Mouse (Mus musculus): ENCODE results near the gene Scyl1. TPM values are rescaled to one million over a fixed set of nuclear protein-coding genes. Genes with fewer than 3 reads are reported as not detected.

The Scyl1 gene
- total and polyA plus RNA-seq, 2 experiments: 28.9 to 46.6 TPM

GRCm38 (mm10) chr19:5721233-5721632 lies 50.0 kb downstream of the Scyl1 start:
- Histone ChIP-seq H3K79me2 (ENCODE audit: control insufficient read depth, insufficient read depth, low read length) (no peaks in the 10 kb centered on the region), H3K9ac (ENCODE audit: low read depth, low read length) (no peak overlapping the region), H3K4me3 (ENCODE audit: insufficient read depth, low read depth, low read length) (no peak overlapping the region), H3K36me3 (ENCODE audit: control insufficient read depth, insufficient read depth, low read length) (peaks cover 2% of the 10 kb centered on the region; the same call in 1 of the 2 replicates), H3K27me3 (ENCODE audit: control insufficient read depth, insufficient read depth, low read length) (no peaks in the 10 kb centered on the region), H3K27ac (replicated peaks; ENCODE audit: insufficient read depth, low read depth, low read length) (no peak overlapping the region), H3K4me1 (ENCODE audit: control insufficient read depth, insufficient read depth, low read length) (peaks cover 6% of the 10 kb centered on the region)
- 94% methylated on average over 6 of the region's 6 CpGs for WGBS
- TF ChIP-seq CTCF (IDR thresholded peaks at IDR 0.05; ENCODE audit: low read depth, low read length) (no peak), POLR2A (IDR thresholded peaks at IDR 0.05; ENCODE audit: extremely low read depth, insufficient read depth, low read length) (no peak)
- no peak for DNase-seq (ENCODE audit: extremely low read depth, low read depth, low spot score)

GRCm38 (mm10) chr19:5716955-5717354 lies 54.3 kb downstream of the Scyl1 start:
- DNase-seq (ENCODE audit: extremely low read depth, low read depth, low spot score): peak; percentile 40

DNA sequence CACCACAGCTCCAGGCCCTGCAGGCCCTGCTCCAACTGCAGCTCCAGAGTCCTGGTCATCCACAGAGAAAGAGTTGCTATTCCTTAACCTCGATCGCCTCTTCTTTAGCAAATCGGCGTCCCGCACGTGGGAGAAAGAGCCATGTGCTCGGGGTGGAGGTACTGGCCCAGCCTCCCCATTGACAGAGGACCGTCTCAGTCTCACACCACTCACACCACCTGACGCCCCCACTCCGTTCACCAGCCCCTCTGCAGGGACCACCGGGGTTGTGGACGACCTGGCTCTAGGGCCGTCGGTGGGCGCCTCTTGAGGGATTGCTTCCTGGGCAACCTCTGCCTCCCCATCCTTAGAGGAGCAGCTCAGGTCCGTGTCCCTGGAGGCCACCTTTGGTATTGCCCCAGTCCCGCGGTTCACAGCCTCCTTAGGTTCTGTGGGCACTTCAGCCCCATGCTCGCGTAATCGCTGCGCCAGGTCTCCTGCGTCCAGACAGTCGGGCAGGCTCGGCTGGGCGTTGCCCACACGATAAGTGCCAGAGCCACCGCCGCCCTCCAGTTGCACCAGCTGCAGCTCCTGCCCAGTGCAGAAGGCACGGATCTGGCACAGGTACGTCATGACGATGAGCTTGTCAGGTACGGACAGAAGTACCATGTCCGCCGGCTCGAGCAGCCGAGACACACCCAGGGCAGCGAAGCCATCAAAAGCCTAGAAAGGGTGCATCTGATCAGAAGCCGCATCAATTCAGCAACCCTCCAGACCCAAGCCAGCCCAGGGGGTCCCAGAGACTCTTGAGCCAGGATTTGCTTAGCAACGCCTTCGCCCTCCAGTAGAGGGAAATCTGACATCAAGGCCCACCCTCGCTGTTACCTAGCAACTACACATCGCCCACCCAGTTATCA lies 55.2 kb downstream of the Scyl1 start:
- Histone ChIP-seq H3K9ac (ENCODE audit: low read depth, low read length) (no peak overlapping the region), H3K4me1 (ENCODE audit: control insufficient read depth, insufficient read depth, low read length) (0 out of 2 replicates have a peak, but pooled peaks cover 3% of the 10 kb centered on the region), H3K36me3 (ENCODE audit: control insufficient read depth, insufficient read depth, low read length) (peaks cover 2% of the 10 kb centered on the region; the same call in 1 of the 2 replicates), H3K4me3 (ENCODE audit: insufficient read depth, low read depth, low read length) (no peak overlapping the region), H3K27me3 (ENCODE audit: control insufficient read depth, insufficient read depth, low read length) (no peaks in the 10 kb centered on the region), H3K79me2 (ENCODE audit: control insufficient read depth, insufficient read depth, low read length) (no peaks in the 10 kb centered on the region), H3K27ac (replicated peaks; ENCODE audit: insufficient read depth, low read depth, low read length) (no peak overlapping the region)
- DNase-seq (ENCODE audit: extremely low read depth, low read depth, low spot score): no peak
- 45% methylated on average over 43 of the region's 43 CpGs for WGBS
- no peak for TF ChIP-seq POLR2A (IDR thresholded peaks at IDR 0.05; ENCODE audit: extremely low read depth, insufficient read depth, low read length)
- TF ChIP-seq CTCF (IDR thresholded peaks at IDR 0.05; ENCODE audit: low read depth, low read length): peak; percentile 29; the same call in 1 of the 2 replicates

More at GRCm38 (mm10) chr19:5716955-5717354, 54.3 kb downstream of the Scyl1 start:
- TF ChIP-seq POLR2A (IDR thresholded peaks at IDR 0.05; ENCODE audit: extremely low read depth, insufficient read depth, low read length) (no peak), CTCF (IDR thresholded peaks at IDR 0.05; ENCODE audit: low read depth, low read length) (no peak)
- WGBS: 35% methylated on average over 10 of the region's 10 CpGs
- Histone ChIP-seq H3K4me3 (ENCODE audit: insufficient read depth, low read depth, low read length) (no peak overlapping the region), H3K27me3 (ENCODE audit: control insufficient read depth, insufficient read depth, low read length) (no peaks in the 10 kb centered on the region), H3K4me1 (ENCODE audit: control insufficient read depth, insufficient read depth, low read length) (0 out of 2 replicates have a peak, but pooled peaks cover 3% of the 10 kb centered on the region), H3K36me3 (ENCODE audit: control insufficient read depth, insufficient read depth, low read length) (peaks cover 2% of the 10 kb centered on the region; the same call in 1 of the 2 replicates), H3K79me2 (ENCODE audit: control insufficient read depth, insufficient read depth, low read length) (no peaks in the 10 kb centered on the region), H3K9ac (ENCODE audit: low read depth, low read length) (no peak overlapping the region), H3K27ac (replicated peaks; ENCODE audit: insufficient read depth, low read depth, low read length) (no peak overlapping the region)

DNA sequence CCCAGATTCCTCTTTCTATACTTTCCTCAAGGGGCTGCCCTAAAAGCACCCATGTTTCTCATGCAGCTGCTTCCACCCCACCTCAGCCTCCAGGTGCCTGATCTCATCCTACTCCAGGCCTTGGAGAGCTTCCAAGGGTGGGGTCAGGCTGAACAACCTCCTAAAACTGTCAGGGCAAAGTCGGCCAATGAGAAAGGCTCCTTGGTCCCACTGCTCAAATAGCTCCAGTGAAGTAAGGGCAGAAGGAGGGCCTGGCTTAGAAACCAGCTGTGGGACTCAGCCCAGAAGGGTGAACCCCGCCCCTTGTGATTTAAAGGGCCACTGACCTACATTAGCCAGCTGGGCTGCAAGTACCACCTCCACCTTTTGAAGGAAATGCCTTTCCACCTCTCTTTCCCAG lies 57.5 kb downstream of the Scyl1 start:
- WGBS: 19% methylated on average over 2 of the region's 2 CpGs
- no peaks in the 10 kb centered on the region for H3K36me3 ChIP-seq (ENCODE audit: control insufficient read depth, insufficient read depth, low read length)
- H3K4me1 ChIP-seq (ENCODE audit: control insufficient read depth, insufficient read depth, low read length): 0 out of 2 replicates have a peak, but pooled peaks cover 3% of the 10 kb centered on the region
- no peak overlapping the region for H3K9ac ChIP-seq (ENCODE audit: low read depth, low read length)
- H3K27ac ChIP-seq (replicated peaks; ENCODE audit: insufficient read depth, low read depth, low read length): no peak overlapping the region
- DNase-seq (ENCODE audit: extremely low read depth, low read depth, low spot score): peak; percentile 55
- no peaks in the 10 kb centered on the region for H3K79me2 ChIP-seq (ENCODE audit: control insufficient read depth, insufficient read depth, low read length)
- TF ChIP-seq CTCF (IDR thresholded peaks at IDR 0.05; ENCODE audit: low read depth, low read length) (no peak), POLR2A (IDR thresholded peaks at IDR 0.05; ENCODE audit: extremely low read depth, insufficient read depth, low read length) (no peak)
- H3K27me3 ChIP-seq (ENCODE audit: control insufficient read depth, insufficient read depth, low read length): no peaks in the 10 kb centered on the region
- H3K4me3 ChIP-seq (ENCODE audit: insufficient read depth, low read depth, low read length): no peak overlapping the region

DNA sequence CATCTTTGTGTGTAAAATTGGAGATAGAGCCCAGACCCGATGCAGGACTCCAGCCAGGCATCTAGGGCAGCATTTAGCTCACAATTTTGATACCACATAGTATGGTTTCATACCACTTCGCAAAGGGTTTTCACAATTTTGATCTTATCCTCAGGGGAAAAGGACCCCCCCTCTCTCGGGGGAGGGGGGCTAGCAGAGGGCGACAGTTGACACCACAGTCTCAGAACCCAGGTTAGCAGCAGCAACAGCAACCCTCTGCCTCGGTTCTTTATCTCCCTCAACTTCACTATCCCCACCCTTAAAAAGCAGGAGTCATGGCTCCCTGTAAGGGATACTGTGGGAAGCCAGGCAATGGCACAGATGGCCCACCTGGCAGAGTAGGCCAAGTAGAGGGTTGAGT lies 58.0 kb downstream of the Scyl1 start:
- Histone ChIP-seq H3K36me3 (ENCODE audit: control insufficient read depth, insufficient read depth, low read length) (no peaks in the 10 kb centered on the region), H3K4me3 (ENCODE audit: insufficient read depth, low read depth, low read length) (no peak overlapping the region)

More for the DNA sequence above, 58.0 kb downstream of the Scyl1 start:
- no peak overlapping the region for H3K9ac ChIP-seq (ENCODE audit: low read depth, low read length)
- no peak for DNase-seq (ENCODE audit: extremely low read depth, low read depth, low spot score)
- H3K79me2 ChIP-seq (ENCODE audit: control insufficient read depth, insufficient read depth, low read length): no peaks in the 10 kb centered on the region
- H3K27me3 ChIP-seq (ENCODE audit: control insufficient read depth, insufficient read depth, low read length): no peaks in the 10 kb centered on the region
- no peak overlapping the region for H3K27ac ChIP-seq (replicated peaks; ENCODE audit: insufficient read depth, low read depth, low read length)
- WGBS: 82% methylated on average over 5 of the region's 5 CpGs
- 0 out of 2 replicates have a peak, but pooled peaks cover 3% of the 10 kb centered on the region for H3K4me1 ChIP-seq (ENCODE audit: control insufficient read depth, insufficient read depth, low read length)
- TF ChIP-seq CTCF (IDR thresholded peaks at IDR 0.05; ENCODE audit: low read depth, low read length) (no peak), POLR2A (IDR thresholded peaks at IDR 0.05; ENCODE audit: extremely low read depth, insufficient read depth, low read length) (no peak)
